Mouse (Mus musculus) heart, adult 2 months (tissue): ENCODE results near the gene Ackr1. TPM values are rescaled to one million over a fixed set of nuclear protein-coding genes. Genes with fewer than 3 reads are reported as not detected.

ENCODE experiments used
- DNase-seq, 2 experiments: peaks; one replicate each; pipeline ENCODE4 v3.0.0; 2021
- H3K27ac ChIP-seq: fragments of 200-600 bp; 2 replicates; pipeline ENCODE4 v1.8.1; 2022
- H3K27me3 ChIP-seq: fragments of 200-500 bp; 2 replicates; pipeline ENCODE4 v1.6.1; 2012; ENCODE audit warnings: mild to moderate bottlenecking, low read length, inconsistent platforms, mixed read lengths; ENCODE audit not compliant: control insufficient read depth, insufficient read depth
- H3K36me3 ChIP-seq: fragments of 200-500 bp; 2 replicates; pipeline ENCODE4 v1.6.1; 2012; ENCODE audit warnings: low read length, inconsistent platforms; ENCODE audit not compliant: control insufficient read depth, insufficient read depth
- H3K4me1 ChIP-seq: fragments of 200-500 bp; 2 replicates; pipeline ENCODE4 v1.6.1; 2011; ENCODE audit warnings: low read length; ENCODE audit not compliant: control insufficient read depth, insufficient read depth
- H3K4me3 ChIP-seq: fragments of 200-600 bp; 2 replicates; pipeline ENCODE4 v1.8.1; 2022
- H3K79me2 ChIP-seq: fragments of 200-500 bp; replicated peaks from 2 replicates; pipeline ENCODE4 v1.6.1; 2012; ENCODE audit warnings: mild to moderate bottlenecking, inconsistent platforms, low read length, moderate library complexity, mixed read lengths; ENCODE audit not compliant: control insufficient read depth, insufficient read depth
- H3K9ac ChIP-seq: fragments of 200-500 bp; 2 replicates; pipeline ENCODE4 v1.6.1; 2012; ENCODE audit warnings: low read depth, mild to moderate bottlenecking, control low read depth, inconsistent platforms, low read length, mixed read lengths
- CTCF ChIP-seq: fragments of 200-600 bp; IDR thresholded peaks from 2 replicates; pipeline ENCODE4 v1.8.1; 2022; ENCODE audit warnings: antibody characterized with exemption, mild to moderate bottlenecking, moderate library complexity
- EP300 ChIP-seq: fragments of 200-500 bp; IDR thresholded peaks from 2 replicates; pipeline ENCODE4 v1.6.1; 2011; ENCODE audit warnings: low read depth, low read length, control low read depth; ENCODE audit not compliant: insufficient read depth
- POLR2A ChIP-seq: fragments of 200-500 bp; IDR thresholded peaks from 2 replicates; pipeline ENCODE4 v1.6.1; 2011; ENCODE audit warnings: mild to moderate bottlenecking, low read depth, low read length, control low read depth; ENCODE audit not compliant: insufficient read depth
- WGBS: fragments of 180-500 bp; shearing (Covaris S2); methylation state at CpG from one replicate; pipeline ENCODE4 v1.1.7; 2018; 5-methylcytosine and 5-hydroxymethylcytosine counted together
- intact Hi-C: fragments of 180-260 bp; cut with DNase I; formaldehyde crosslinking; loops from one replicate; pipeline ENCODE4 v1.15.1; 2025
- polyA plus RNA-seq: library from polyadenylated mRNA; depleted of rRNA; stranded (reverse); fragments of >200 nt; gene quantifications from 2 replicates; pipeline ENCODE4 v1.2.3, GENCODE M21; 2012
- total RNA-seq, 2 experiments: library from RNA; stranded (reverse); gene quantifications; 2 replicates each; pipeline ENCODE4 v1.2.3; 2021

Ackr1 gene
- total and polyA plus RNA-seq, 3 experiments, result 0.59 to 1.8 TPM; not detected in 1

DNA sequence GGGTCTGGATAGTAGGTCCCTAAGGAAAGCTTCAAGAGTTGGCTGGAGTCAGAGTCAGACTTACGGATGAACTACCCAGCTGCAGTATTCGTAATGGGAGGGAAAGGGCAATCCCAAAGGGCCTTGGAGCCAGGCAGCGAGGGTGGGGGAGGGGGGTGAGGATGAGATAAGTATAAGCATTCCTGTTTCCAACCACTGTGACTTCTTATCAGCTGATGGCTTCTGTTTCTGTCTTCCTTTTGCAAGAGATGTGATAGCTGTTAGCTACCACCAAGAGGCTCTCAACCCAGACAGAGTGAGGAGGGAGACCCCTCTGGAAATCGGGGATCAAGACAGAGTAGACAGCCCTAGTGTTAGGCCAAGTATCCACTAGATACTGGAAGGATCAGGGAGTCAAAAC, 4.4 kb downstream of the Ackr1 start:
- no peak overlapping the region for H3K27ac ChIP-seq

DNA sequence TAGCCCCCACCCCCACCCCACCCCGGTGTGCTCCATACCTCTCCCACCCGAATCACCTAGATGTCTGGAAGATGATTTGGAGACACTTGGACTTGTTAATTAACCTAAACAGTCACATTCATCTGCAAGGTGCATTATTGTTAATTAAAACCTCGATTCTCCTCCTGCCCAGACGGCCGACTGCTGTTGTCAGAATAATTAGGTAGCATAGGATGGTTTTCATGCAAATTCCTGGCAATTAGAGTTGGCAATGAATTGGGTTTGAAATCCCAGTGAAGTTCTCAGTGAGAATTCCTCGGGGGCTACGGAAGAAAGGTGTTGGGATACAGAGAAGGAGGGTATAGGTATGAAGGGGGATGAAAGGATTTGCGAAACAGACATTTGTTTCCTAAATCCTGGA, 5.1 kb downstream of the Ackr1 start:
- intact Hi-C loops, result no loop called here
- no peak overlapping the region for H3K27ac ChIP-seq
- DNase-seq, result no peak
- H3K9ac ChIP-seq, result no peak overlapping the region
- H3K4me3 ChIP-seq, result no peak overlapping the region
- no peak for TF ChIP-seq POLR2A
- TF ChIP-seq EP300, result no peak
- no peak for TF ChIP-seq CTCF
- H3K36me3 ChIP-seq, result no peaks in the 10 kb centered on the region
- H3K4me1 ChIP-seq, result no peaks in the 10 kb centered on the region
- H3K27me3 ChIP-seq, result no peaks in the 10 kb centered on the region
- 81% methylated on average over 8 of the region's 8 CpGs for WGBS
- H3K79me2 ChIP-seq, result no peaks in the 10 kb centered on the region

More for the DNA sequence above, 4.4 kb downstream of the Ackr1 start:
- TF ChIP-seq EP300, result no peak
- TF ChIP-seq POLR2A, result no peak
- no peak for TF ChIP-seq CTCF
- Histone ChIP-seq H3K27me3 (no peaks in the 10 kb centered on the region), H3K36me3 (no peaks in the 10 kb centered on the region), H3K4me3 (no peak overlapping the region), H3K79me2 (no peaks in the 10 kb centered on the region), H3K4me1 (no peaks in the 10 kb centered on the region), H3K9ac (no peak overlapping the region)
- no peak for DNase-seq
- WGBS, result 4% methylated on average over 4 of the region's 4 CpGs
- intact Hi-C loops, result no loop called here

DNA sequence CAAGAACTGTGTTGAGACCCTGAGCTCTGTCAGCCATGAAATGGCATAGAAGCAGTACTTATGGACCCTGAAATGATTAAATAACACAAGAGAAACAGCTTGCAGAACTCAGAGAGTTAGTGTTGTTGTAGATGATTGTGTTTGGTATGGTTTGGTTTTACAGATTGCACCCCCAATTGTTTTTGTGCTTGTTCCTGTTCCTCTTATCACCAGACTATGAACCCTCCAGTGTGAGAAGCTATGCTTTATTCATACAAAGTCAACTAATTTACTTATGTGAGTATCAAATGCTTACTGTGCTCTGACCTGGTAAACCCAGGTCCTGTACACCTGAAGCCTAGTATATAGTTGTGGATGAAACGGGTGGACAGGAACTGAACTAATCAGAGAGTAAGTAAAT, 7.0 kb downstream of the Ackr1 start:
- no peak overlapping the region for H3K4me3 ChIP-seq
- no peak for DNase-seq
- WGBS, result 49% methylated on average over 1 of the region's 1 CpGs
- intact Hi-C loops, result no loop called here
- no peaks in the 10 kb centered on the region for H3K27me3 ChIP-seq
- no peak for TF ChIP-seq EP300
- TF ChIP-seq POLR2A, result no peak
- no peak for TF ChIP-seq CTCF
- no peaks in the 10 kb centered on the region for H3K4me1 ChIP-seq
- H3K79me2 ChIP-seq, result no peaks in the 10 kb centered on the region
- H3K36me3 ChIP-seq, result no peaks in the 10 kb centered on the region
- H3K9ac ChIP-seq, result no peak overlapping the region
- no peak overlapping the region for H3K27ac ChIP-seq

DNA sequence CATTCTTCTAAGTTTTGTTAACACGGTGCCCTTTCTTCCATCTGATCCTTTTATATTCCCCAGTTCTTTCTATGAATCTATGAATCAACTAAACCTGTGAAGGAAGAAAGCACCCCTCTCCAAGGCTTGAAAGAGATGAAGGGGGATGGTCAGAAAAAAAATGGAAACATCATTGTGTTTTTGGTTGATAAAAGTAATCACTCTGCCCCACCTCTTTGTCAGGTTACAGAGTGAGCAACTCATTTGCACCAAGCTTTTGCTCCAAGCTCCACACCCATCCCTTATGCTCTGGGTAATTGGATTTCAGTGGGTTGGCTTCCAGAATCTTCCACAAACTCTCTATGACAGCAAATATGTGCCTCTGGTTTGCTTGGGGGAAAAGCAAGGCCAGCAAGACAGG, 8.2 kb downstream of the Ackr1 start:
- intact Hi-C loops, result no loop called here
- Histone ChIP-seq H3K36me3 (no peaks in the 10 kb centered on the region), H3K27me3 (no peaks in the 10 kb centered on the region), H3K27ac (no peak overlapping the region), H3K9ac (no peak overlapping the region), H3K4me3 (no peak overlapping the region), H3K4me1 (no peaks in the 10 kb centered on the region), H3K79me2 (no peaks in the 10 kb centered on the region)
- TF ChIP-seq POLR2A (no peak), EP300 (no peak), CTCF (no peak)
- DNase-seq, result no peak
- WGBS, result 97% methylated on average over 1 of the region's 1 CpGs

DNA sequence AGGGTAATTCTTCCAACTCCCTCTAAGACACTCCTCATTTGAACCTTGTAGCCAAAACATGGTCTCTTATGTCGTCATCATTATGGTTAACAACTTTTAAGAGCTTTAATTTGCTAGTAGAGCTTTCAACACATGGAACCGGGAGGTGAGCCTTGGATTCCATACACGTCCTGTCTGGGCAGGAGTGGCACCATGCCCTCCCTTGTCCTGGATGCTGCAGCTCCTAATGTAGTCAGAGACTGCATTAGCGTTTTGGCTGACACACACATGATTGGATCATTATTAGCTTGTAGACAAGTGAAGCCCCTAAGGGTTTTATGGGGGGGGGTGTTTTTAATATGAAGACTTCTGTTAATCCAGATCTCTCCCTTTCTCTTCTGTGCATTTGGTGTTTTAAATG, 8.6 kb downstream of the Ackr1 start:
- DNase-seq, result no peak
- no peaks in the 10 kb centered on the region for H3K79me2 ChIP-seq
- no peaks in the 10 kb centered on the region for H3K36me3 ChIP-seq
- TF ChIP-seq CTCF (no peak), POLR2A (no peak), EP300 (no peak)
- H3K4me3 ChIP-seq, result no peak overlapping the region
- no peak overlapping the region for H3K27ac ChIP-seq
- intact Hi-C loops, result no loop called here
- no peak overlapping the region for H3K9ac ChIP-seq
- no peaks in the 10 kb centered on the region for H3K27me3 ChIP-seq
- WGBS, result 54% methylated on average over 4 of the region's 4 CpGs
- no peaks in the 10 kb centered on the region for H3K4me1 ChIP-seq

DNA sequence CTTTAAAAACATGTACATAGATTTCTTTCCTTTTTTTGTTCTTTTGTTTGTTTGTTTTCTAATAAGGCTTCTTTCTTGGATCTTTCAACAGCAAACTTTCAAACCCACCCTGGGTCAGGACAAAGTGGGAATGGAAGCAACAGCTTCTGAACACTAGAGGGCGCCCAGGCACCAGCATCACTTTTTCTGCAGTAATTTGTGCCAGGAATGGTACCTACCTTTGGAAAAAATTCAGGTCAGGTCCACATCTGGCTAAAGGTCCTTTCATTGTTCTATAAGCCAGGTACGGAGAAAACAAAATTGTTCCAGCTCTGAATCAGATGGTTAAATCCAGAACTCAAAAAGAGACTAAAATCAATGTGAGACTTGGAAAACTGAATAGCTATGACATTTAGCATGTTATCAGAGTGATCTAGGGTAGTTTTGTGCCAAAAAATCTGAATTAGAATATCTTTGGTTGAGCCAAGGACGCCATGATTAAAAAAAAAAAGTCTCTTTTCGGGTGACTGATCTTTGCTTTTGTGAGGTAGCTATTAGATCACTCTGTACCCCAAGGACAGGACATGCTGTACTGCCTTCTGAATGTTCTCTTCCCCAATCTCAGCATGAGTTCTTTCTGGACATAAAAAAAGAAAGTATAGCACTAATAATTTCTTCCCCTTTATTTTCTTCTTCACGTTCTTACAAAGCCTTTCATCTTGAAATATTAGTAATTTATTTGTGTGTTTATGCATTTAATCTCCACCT, 9.5 kb downstream of the Ackr1 start:
- 23% methylated on average over 5 of the region's 5 CpGs for WGBS
- H3K4me3 ChIP-seq, result no peak overlapping the region
- no peak for DNase-seq
- intact Hi-C loops, result loop anchor here (1.0 to 2.0 kb wide), 2 partner anchors 53 to 75 kb away; no protein-coding TSS in a partner anchor
- H3K27me3 ChIP-seq, result no peaks in the 10 kb centered on the region
- TF ChIP-seq EP300 (no peak), CTCF (peak; percentile 88)
- no peak overlapping the region for H3K27ac ChIP-seq
- H3K79me2 ChIP-seq, result no peaks in the 10 kb centered on the region
- H3K9ac ChIP-seq, result no peak overlapping the region
- H3K36me3 ChIP-seq, result no peaks in the 10 kb centered on the region
- H3K4me1 ChIP-seq, result no peaks in the 10 kb centered on the region
